Mouse (Mus musculus) cerebellum, adult 11 months (tissue): ENCODE measurements around the gene 1700066M21Rik.

Source experiments
- DNase-seq: peaks from one replicate; pipeline ENCODE4 v3.0.0; 2022

The 1700066M21Rik gene

GRCm38 (mm10) chr1:57377376-57378341, at the start of gene 1700066M21Rik:
Gene 1700066M21Rik (plus strand): TSS chr1:57377620.
- DNase-seq: peak; percentile 90

- no peak for DNase-seq
These were observed 47.9 kb upstream of the 1700066M21Rik start for GRCm38 (mm10) chr1:57329285-57330093.

- DNase-seq: peak; percentile 23
These were observed 47.2 kb upstream of the 1700066M21Rik start for GRCm38 (mm10) chr1:57330228-57330627.

GRCm38 (mm10) chr1:57332040-57332439, 45.4 kb upstream of the 1700066M21Rik start:
- DNase-seq: no peak

GRCm38 (mm10) chr1:57333550-57334213, 43.7 kb upstream of the 1700066M21Rik start:
- no peak for DNase-seq

GRCm38 (mm10) chr1:57335200-57335599, 42.2 kb upstream of the 1700066M21Rik start:
- no peak for DNase-seq

- DNase-seq: no peak
These were observed 38.1 kb upstream of the 1700066M21Rik start for GRCm38 (mm10) chr1:57339156-57339796.

GRCm38 (mm10) chr1:57341197-57341596, 36.2 kb upstream of the 1700066M21Rik start:
- DNase-seq: no peak

- no peak for DNase-seq
These were observed 29.9 kb upstream of the 1700066M21Rik start for GRCm38 (mm10) chr1:57347487-57347886.

GRCm38 (mm10) chr1:57351941-57352340, 25.5 kb upstream of the 1700066M21Rik start:
- DNase-seq: no peak

- no peak for DNase-seq
These were observed 18.9 kb upstream of the 1700066M21Rik start for GRCm38 (mm10) chr1:57358546-57358945.

- DNase-seq: no peak
These were observed 10.0 kb upstream of the 1700066M21Rik start for GRCm38 (mm10) chr1:57367446-57367845.

- DNase-seq: no peak
These were observed 8.3 kb upstream of the 1700066M21Rik start for GRCm38 (mm10) chr1:57369111-57369510.

- DNase-seq: no peak
These were observed 7.0 kb upstream of the 1700066M21Rik start for GRCm38 (mm10) chr1:57370451-57370850.

- no peak for DNase-seq
These were observed 2.1 kb upstream of the 1700066M21Rik start for GRCm38 (mm10) chr1:57375276-57375675.

GRCm38 (mm10) chr1:57376806-57377205, 614 bp upstream of the 1700066M21Rik start:
- DNase-seq: no peak

GRCm38 (mm10) chr1:57386519-57386918, 9.1 kb downstream of the 1700066M21Rik start:
- no peak for DNase-seq

- peak; percentile 11 for DNase-seq
These were observed 10.5 kb downstream of the 1700066M21Rik start for GRCm38 (mm10) chr1:57387876-57388275.

- no peak for DNase-seq
These were observed 11.2 kb downstream of the 1700066M21Rik start for GRCm38 (mm10) chr1:57388402-57389155.

- no peak for DNase-seq
These were observed 13.8 kb downstream of the 1700066M21Rik start for GRCm38 (mm10) chr1:57390993-57391790.

- no peak for DNase-seq
These were observed 15.0 kb downstream of the 1700066M21Rik start for GRCm38 (mm10) chr1:57392417-57392816.
